Mouse (Mus musculus): ENCODE results near the gene Gm11027. TPM values are rescaled to one million over a fixed set of nuclear protein-coding genes. Genes with fewer than 3 reads are reported as not detected.
A peak's percentile ranks its signal among the peaks of the same experiment; 100 is the strongest.
"Not testable (repeated sequence)": the region's sequence is repeated elsewhere in the genome, so short reads cannot be mapped to it uniquely, and the experiment has no call there.

Gene Gm11027
- not detected in 2 replicates for polyA plus RNA-seq (2012; rRNA removed)

- DNase-seq (ENCODE audit: low spot score) = not testable (repeated sequence)
These were observed at the start of gene Gm11027 for GRCm38 (mm10) chr12:116275086-116275485. Gene Gm11027 (plus strand): TSS chr12:116275386.

DNA sequence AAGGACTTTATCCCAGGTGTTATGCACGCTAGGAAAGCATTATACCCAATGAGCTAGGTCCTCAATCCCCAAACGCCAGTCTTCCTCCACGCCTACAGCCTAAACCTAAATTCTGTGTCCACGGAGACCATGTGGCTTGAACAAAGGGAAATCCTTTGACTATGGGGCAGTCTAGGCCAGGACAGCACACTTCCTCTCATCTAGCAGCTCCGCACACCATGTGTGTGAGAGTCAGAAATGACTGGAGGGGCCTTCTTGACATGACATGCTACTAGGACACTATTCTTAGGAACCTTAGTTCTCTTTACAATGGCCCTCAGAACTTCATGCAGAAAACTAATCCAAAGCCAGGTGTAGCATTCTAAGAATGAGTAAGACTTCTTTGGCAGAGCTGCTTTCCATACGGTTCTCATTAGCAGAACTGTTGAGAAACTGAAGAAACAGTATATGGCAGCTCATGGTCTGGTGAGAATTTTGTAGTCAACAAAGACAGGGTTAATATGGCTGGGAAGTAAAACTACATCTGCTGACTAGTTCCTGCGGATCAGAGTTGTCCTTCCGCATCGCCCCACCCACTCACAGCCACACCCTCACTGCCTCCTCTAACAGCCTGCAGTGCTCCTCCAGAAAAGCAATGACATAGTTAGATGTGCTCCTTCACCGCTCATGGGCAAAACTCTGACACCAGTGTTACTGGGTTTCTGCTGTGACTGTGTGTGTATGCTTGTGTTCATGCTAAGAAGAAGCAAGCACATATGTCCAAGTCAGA lies 48.7 kb upstream of the Gm11027 start:
- DNase-seq (ENCODE audit: low spot score) = no peak

DNA sequence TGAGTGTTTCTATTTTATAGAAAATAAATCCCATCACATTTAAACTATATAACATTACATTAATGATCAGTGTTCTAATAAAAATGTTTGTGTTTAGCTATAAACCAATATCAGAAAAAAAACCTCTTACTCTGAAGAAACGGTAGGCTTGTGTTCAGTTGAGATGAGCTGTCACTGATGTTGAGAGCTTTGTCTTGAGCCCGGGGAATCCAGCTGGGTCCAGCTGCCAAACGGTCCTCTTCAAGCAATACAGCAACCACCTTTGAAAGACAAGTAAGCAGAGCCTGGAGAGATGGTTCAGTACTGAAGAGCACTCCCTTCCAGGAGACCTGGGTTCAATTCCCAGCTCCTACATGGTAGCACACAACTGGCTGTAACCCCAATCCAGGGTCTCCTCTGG lies 45.7 kb upstream of the Gm11027 start:
- DNase-seq (ENCODE audit: low spot score) = no peak

DNA sequence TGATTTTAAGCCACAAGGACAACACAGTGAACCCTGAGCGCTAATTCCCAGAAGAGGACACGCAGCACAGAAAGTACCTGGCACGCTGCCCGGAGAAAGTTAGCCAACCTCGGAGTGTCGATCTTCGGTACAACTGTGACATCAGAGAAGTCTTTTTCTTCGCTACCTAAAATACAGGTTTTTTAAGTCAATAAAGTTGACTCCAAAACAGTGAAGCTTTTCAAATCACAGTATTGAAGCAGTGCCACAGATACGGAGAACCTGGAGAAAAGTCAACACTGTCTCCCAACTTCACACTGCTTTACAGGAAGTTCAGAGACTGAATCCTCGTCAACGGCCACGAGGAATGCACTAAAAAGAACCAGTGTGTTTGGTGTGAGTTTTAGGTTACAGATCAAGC lies 43.6 kb upstream of the Gm11027 start:
- peak; percentile 63 for DNase-seq (ENCODE audit: low spot score)

DNA sequence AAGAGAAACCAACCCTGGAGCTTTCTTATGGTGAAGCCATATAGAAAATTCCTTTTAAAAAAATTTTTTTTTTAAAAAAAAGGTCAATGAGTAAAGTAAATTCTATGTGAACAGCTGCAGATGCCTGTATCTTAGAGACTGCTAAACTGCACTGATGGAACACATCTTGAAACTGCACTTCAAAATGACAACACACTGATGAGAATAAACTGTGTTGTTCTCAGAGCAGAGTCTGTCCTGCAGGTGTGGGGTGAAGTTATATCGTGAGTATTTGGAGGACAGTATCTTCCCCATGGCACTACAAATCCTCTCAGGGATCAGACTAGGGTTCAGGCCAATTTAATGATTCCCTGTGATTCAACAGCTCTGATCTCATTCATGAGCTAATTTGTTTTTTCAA lies 43.1 kb upstream of the Gm11027 start:
- no peak for DNase-seq (ENCODE audit: low spot score)

DNA sequence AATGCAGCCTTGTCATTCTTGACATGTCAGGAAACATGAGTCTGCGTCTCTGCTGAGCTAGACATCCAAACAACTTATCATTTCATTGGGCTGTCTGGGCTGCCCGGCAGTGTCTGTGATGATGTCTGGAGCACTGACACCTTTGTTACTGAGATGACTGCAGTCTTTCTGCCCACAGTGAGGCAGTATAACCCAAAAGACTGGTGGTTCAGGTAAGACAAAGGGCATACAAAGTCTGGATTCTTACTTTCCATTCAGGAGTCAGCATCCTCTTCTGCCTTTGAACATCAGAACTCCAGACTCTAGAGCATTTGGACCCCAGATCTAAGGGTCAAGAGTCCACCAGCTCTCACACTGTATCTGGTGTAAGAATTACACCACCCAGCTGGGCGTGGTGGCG lies 39.8 kb upstream of the Gm11027 start:
- DNase-seq (ENCODE audit: low spot score) = no peak

DNA sequence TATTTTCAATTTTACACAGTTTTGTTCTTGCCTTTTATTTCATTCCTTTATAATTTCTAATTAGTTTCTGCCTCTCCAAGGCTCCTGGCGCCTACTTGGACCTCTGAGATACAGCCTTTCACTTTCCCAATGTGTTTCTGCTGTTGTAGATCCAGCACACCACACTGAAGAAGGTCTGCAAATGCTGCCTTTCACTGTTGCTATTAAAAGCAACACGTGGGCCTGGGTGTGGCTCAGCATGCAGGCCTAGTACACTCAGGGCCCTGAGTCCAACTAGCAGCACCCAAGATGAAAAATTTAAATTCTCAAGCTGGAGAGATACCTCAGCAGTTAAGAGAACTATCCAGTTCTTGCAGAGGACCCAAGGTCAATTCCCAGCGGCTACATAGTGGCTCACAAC lies 38.5 kb upstream of the Gm11027 start:
- no peak for DNase-seq (ENCODE audit: low spot score)

GRCm38 (mm10) chr12:116238370-116238769 lies 36.8 kb upstream of the Gm11027 start:
- no peak for DNase-seq (ENCODE audit: low spot score)

GRCm38 (mm10) chr12:116238803-116239202 lies 36.4 kb upstream of the Gm11027 start:
- no peak for DNase-seq (ENCODE audit: low spot score)

GRCm38 (mm10) chr12:116244601-116245000 lies 30.6 kb upstream of the Gm11027 start:
- DNase-seq (ENCODE audit: low spot score) = no peak

- DNase-seq (ENCODE audit: low spot score) = no peak
These were observed 20.5 kb upstream of the Gm11027 start for GRCm38 (mm10) chr12:116254652-116255051.

DNA sequence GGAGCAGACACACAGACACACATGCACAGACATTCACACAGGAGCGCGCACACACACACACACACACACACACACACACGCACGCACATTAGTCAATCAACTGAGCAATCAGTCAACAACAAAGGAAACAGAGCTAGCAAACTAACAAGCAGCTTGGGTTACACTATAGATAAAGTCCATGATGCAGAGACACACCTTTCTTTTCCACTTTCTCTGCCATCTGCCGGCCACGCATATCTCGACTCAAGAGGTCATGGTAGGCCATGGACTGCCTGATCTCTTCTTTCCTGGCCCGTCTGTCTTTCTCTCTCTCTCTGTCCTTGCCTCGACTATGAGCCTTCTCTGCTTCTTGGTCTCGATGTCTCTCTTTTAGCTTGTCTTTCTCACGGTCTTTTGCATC lies 19.6 kb upstream of the Gm11027 start:
- no peak for DNase-seq (ENCODE audit: low spot score)

- no peak for DNase-seq (ENCODE audit: low spot score)
These were observed 16.9 kb upstream of the Gm11027 start for GRCm38 (mm10) chr12:116258321-116258720.

DNA sequence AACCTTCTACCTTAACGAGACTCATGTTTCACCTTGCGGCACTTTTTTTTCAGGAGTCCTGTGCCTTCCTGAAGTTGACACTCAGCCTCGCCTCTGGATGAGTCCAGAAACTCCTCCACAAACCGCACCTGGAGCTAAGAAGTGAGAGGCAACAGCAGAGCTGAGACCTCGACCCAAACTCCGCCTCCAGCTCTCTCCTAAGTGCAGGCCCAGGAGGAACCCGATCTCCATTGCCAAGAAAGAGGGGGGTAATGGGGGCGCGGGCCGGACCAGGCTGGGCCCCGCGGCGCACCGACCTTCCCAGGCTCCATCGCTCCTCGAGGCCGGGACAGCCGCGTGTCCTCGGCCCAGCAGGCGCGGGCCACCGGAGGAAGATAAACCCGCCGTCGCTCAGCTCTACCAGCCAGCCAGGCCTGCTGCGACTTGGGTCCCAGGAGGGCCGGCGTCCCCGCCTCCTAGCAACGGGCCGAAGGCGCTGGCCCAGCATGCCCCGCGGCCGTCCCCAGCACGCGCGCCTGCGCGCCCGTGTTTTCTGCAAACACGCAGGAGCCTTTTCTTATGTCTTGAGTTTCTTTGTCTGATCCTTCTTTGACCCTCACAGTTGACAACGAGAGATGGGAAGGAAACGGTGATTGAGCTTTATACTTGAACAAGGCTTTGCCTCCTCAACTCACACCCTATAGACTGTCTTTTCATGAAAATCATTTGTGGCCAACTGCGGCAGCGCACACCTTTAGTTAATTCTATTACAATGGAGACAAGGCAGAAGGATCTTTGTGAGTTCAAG lies 12.4 kb upstream of the Gm11027 start, which contains the start of gene Wdr60:
Gene Wdr60, minus strand, starts transcription at position 468 of the 787 bp plus-strand sequence.
- DNase-seq (ENCODE audit: low spot score) = peak; percentile 84

GRCm38 (mm10) chr12:116264756-116265155 lies 10.4 kb upstream of the Gm11027 start:
- DNase-seq (ENCODE audit: low spot score) = no peak

DNA sequence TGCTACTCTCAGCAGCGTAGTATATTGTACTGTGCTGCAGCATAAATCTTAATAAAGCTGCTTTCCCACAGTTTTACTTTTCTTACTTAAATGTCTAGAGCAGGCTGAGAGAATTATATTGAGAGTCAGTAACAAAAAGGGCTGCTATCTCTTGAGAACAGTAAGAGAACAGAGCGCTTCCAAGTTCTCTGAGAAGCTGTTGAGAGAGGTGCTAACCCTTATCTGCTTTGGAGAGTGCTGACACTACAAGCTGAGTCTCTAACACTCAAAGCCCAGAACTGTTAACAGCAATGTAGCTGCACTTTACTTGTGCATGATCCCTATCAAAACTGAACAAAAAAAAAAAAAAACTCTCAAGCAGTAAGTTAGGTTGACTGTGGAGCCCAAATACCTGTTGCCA lies 9.9 kb upstream of the Gm11027 start:
- DNase-seq (ENCODE audit: low spot score) = no peak

GRCm38 (mm10) chr12:116269450-116269849 lies 5.7 kb upstream of the Gm11027 start:
- no peak for DNase-seq (ENCODE audit: low spot score)

GRCm38 (mm10) chr12:116270538-116270937 lies 4.6 kb upstream of the Gm11027 start:
- no peak for DNase-seq (ENCODE audit: low spot score)

DNA sequence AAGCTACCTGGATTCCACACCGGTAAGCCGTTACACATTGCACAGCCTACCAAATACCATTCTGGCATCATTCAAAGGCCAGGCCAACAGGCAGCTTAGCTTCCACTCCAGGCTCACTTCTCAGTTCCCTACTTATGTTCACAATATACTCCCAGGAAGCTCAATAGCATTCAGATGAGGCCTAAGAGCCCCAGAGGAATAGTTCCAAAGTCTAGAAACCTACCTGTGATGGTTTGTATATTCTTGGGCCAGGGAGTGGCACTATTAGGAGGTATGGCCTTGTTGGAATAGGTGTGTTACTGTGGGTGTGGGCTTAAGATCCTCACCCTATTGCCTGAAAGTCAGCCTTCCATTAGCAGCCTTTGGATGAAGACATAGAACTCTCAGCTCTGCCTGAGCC lies 4.1 kb upstream of the Gm11027 start:
- DNase-seq (ENCODE audit: low spot score) = no peak

- no peak for DNase-seq (ENCODE audit: low spot score)
These were observed 1.5 kb upstream of the Gm11027 start for GRCm38 (mm10) chr12:116273733-116274132.

- no peak for DNase-seq (ENCODE audit: low spot score)
These were observed 445 bp downstream of the Gm11027 start for GRCm38 (mm10) chr12:116275631-116276030.

GRCm38 (mm10) chr12:116276961-116277360 lies 1.8 kb downstream of the Gm11027 start:
- DNase-seq (ENCODE audit: low spot score) = no peak

GRCm38 (mm10) chr12:116278541-116278940 lies 3.4 kb downstream of the Gm11027 start:
- DNase-seq (ENCODE audit: low spot score) = no peak
